Comparison of ENCODE assay signal across 8 mouse cellular contexts in genomic region chr13:74534864-74535263, GRCm38 (mm10). TPM values are rescaled to one million over a fixed set of nuclear protein-coding genes. Genes with fewer than 3 reads are reported as not detected.
DNase-seq lines count a peak whose midpoint lies in the region; ATAC-seq and TF ChIP-seq lines count a peak whose summit lies in the region.
"Not testable (repeated sequence)": the region's sequence is repeated elsewhere in the genome, so short reads cannot be mapped to it uniquely, and the experiment has no call there.

No protein-coding gene starts in this region.

- not testable (repeated sequence) for H3K36me3 ChIP-seq in forebrain, embryonic 11.5 days (ENCODE audit: control insufficient read depth, insufficient read depth, low read length); liver, embryonic 14.5 days (replicated peaks; ENCODE audit: control insufficient read depth, insufficient read depth, low read depth); neural tube, embryonic 13.5 days; stomach, postnatal 0 days (ENCODE audit: control insufficient read depth, insufficient read depth, low read length)

- not testable (repeated sequence) for H3K9ac ChIP-seq in forebrain, embryonic 11.5 days (ENCODE audit: low read length); liver, embryonic 14.5 days (replicated peaks); neural tube, embryonic 13.5 days; stomach, postnatal 0 days (ENCODE audit: low read length)

- TF ChIP-seq CTCF in liver, embryonic 14.5 days (IDR thresholded peaks at IDR 0.05; ENCODE audit: low read depth) = peak; percentile 66
- peak; percentile 77 for TF ChIP-seq CTCF in stomach, postnatal 0 days (IDR thresholded peaks at IDR 0.05; ENCODE audit: low read depth)

- peak; percentile 71 for DNase-seq in ES-CJ7 (ENCODE audit: low read depth, low spot score)
- DNase-seq in c-Kit-positive CD71-negative TER-119-negative erythroid progenitor cells, embryonic 14.5 days (ENCODE audit: low read depth) = peak; percentile 53
- DNase-seq in forebrain, embryonic 11.5 days (ENCODE audit: low spot score) = peak; percentile 76
- DNase-seq in heart, postnatal 4 days = peak; percentile 62
- DNase-seq in kidney, postnatal 14 days = peak; percentile 59
- DNase-seq in liver, embryonic 14.5 days (ENCODE audit: low read depth in 3 of 3, low spot score in 3 of 3) = peak in 2 of 3 experiments; percentile 17 to 26
- peak; percentile 66 for DNase-seq in stomach, postnatal 0 days (ENCODE audit: low spot score)

- WGBS in forebrain, embryonic 11.5 days = 13% methylated on average over 3 of the region's 3 CpGs
- WGBS in liver, embryonic 14.5 days (ENCODE audit: insufficient replicate concordance) = 10% methylated on average over 3 of the region's 3 CpGs
- WGBS in neural tube, embryonic 13.5 days = 16% methylated on average over 3 of the region's 3 CpGs
- 14% methylated on average over 3 of the region's 3 CpGs for WGBS in stomach, postnatal 0 days

- not testable (repeated sequence) for H3K27ac ChIP-seq in forebrain, embryonic 11.5 days (ENCODE audit: low read depth, low read length); liver, embryonic 14.5 days; neural tube, embryonic 13.5 days (replicated peaks); stomach, postnatal 0 days (replicated peaks)

- not testable (repeated sequence) for TF ChIP-seq EP300 in liver, embryonic 14.5 days (IDR thresholded peaks at IDR 0.05; ENCODE audit: low read depth); stomach, postnatal 0 days (optimal IDR thresholded peaks at IDR 0.05)

- ATAC-seq in forebrain, embryonic 11.5 days (replicated peaks; ENCODE audit: low FRiP score); liver, embryonic 14.5 days (ENCODE audit: insufficient read depth): not testable (repeated sequence)
- peak; percentile 76 for ATAC-seq in neural tube, embryonic 13.5 days (ENCODE audit: low read depth)
- 0 out of 2 replicates have a peak, but pooled peaks have one; percentile 35 for ATAC-seq in stomach, postnatal 0 days (ENCODE audit: low FRiP score, low TSS enrichment)

- not testable (repeated sequence) for H3K27me3 ChIP-seq in forebrain, embryonic 11.5 days (ENCODE audit: control insufficient read depth, insufficient read depth, low read length); liver, embryonic 14.5 days (ENCODE audit: control insufficient read depth, insufficient read depth, low read length); neural tube, embryonic 13.5 days; stomach, postnatal 0 days (ENCODE audit: control insufficient read depth, insufficient read depth, low read length)

- not testable (repeated sequence) for H3K4me2 ChIP-seq in forebrain, embryonic 11.5 days (ENCODE audit: low read depth, low read length, severe bottlenecking); liver, embryonic 14.5 days (ENCODE audit: low read depth); neural tube, embryonic 13.5 days; stomach, postnatal 0 days (replicated peaks; ENCODE audit: low read depth)

- H3K4me1 ChIP-seq in forebrain, embryonic 11.5 days (replicated peaks; ENCODE audit: control insufficient read depth, insufficient read depth, low read length); liver, embryonic 14.5 days (replicated peaks; ENCODE audit: control insufficient read depth in 2 of 2, insufficient read depth in 2 of 2, low read length in 1 of 2); neural tube, embryonic 13.5 days (replicated peaks); stomach, postnatal 0 days (replicated peaks; ENCODE audit: control insufficient read depth, insufficient read depth): not testable (repeated sequence)

- H3K9me3 ChIP-seq in forebrain, embryonic 11.5 days (ENCODE audit: control insufficient read depth, low read length); liver, embryonic 14.5 days (ENCODE audit: control insufficient read depth, low read length); neural tube, embryonic 13.5 days; stomach, postnatal 0 days (ENCODE audit: control insufficient read depth, low read length): not testable (repeated sequence)

- not testable (repeated sequence) for H3K4me3 ChIP-seq in forebrain, embryonic 11.5 days (ENCODE audit: low read depth, low read length); liver, embryonic 14.5 days (ENCODE audit: insufficient read depth in 1 of 2, low read depth in 2 of 2, low read length in 2 of 2); neural tube, embryonic 13.5 days; stomach, postnatal 0 days (ENCODE audit: low read depth, low read length)

RNA-seq across cellular contexts. Expression of gene Zfp825, which starts 41.1 kb away (rescaled TPM):
- 20.4 and 24.6 TPM in 2 replicates for polyA plus RNA-seq in forebrain, embryonic 11.5 days (2014; fragmentation: Nextera tagmentation; extraction: Ambion mirVana)
- total RNA-seq in heart, postnatal 4 days (2021) = 1 to 10 TPM; 5.7 to 6.7 TPM
- 1.7 and 3.5 TPM in 2 replicates for polyA plus RNA-seq in liver, embryonic 14.5 days (2012; rRNA removed)
- 7.8 and 8.0 TPM in 2 replicates for polyA plus RNA-seq in liver, embryonic 14.5 days (2014; fragmentation: Nextera tagmentation; extraction: Ambion mirVana)
- 17.6 and 23.7 TPM in 2 replicates for polyA plus RNA-seq in neural tube, embryonic 13.5 days (2015; fragmentation: Nextera tagmentation; extraction: Ambion mirVana)
- 10.6 and 10.7 TPM in 2 replicates for polyA plus RNA-seq in stomach, postnatal 0 days (2015; fragmentation: Nextera tagmentation; extraction: Ambion mirVana)

Comparison
In these comparisons a context has a peak if more than half of its experiments do, and no peak if none do; other contexts are left out.
1. DNase-seq: peak in every context shown above with its lines; median percentile 76 in forebrain, embryonic 11.5 days; 71 in ES-CJ7; 66 in stomach, postnatal 0 days; 62 in heart, postnatal 4 days; 59 in kidney, postnatal 14 days; 53 in c-Kit-positive CD71-negative TER-119-negative erythroid progenitor cells, embryonic 14.5 days; 22 in liver, embryonic 14.5 days.